Mouse (Mus musculus) forebrain, embryonic 13.5 days (tissue): ENCODE measurements around the gene Lin52. TPM values are rescaled to one million over a fixed set of nuclear protein-coding genes. Genes with fewer than 3 reads are reported as not detected.

Experiments used
- ATAC-seq: fragments of 200-750 bp; cut with Nextera tagmentation; 2 replicates; pipeline ENCODE4 v1.8.0; 2017
- H3K27ac ChIP-seq: fragments of 300-500 bp; sonication (generic); 2 replicates; pipeline ENCODE4 v1.5.1; 2015; ENCODE audit warnings: inconsistent platforms, mild to moderate bottlenecking, moderate library complexity
- H3K27me3 ChIP-seq: fragments of 300-500 bp; sonication (generic); 2 replicates; pipeline ENCODE4 v1.6.1; 2015; ENCODE audit warnings: mild to moderate bottlenecking, inconsistent platforms
- H3K36me3 ChIP-seq: fragments of 300-500 bp; sonication (generic); 2 replicates; pipeline ENCODE4 v1.6.1; 2015; ENCODE audit warnings: mild to moderate bottlenecking, inconsistent platforms; ENCODE audit not compliant: poor library complexity, severe bottlenecking
- H3K4me1 ChIP-seq: fragments of 300-500 bp; sonication (generic); 2 replicates; pipeline ENCODE4 v1.6.1; 2015; ENCODE audit warnings: inconsistent platforms
- H3K4me2 ChIP-seq: fragments of 300-500 bp; sonication (generic); 2 replicates; pipeline ENCODE4 v1.6.1; 2015; ENCODE audit warnings: inconsistent platforms, mild to moderate bottlenecking, moderate library complexity
- H3K4me3 ChIP-seq: fragments of 300-500 bp; sonication (generic); 2 replicates; pipeline ENCODE4 v1.5.1; 2015; ENCODE audit warnings: mild to moderate bottlenecking, inconsistent platforms
- H3K9ac ChIP-seq: fragments of 300-500 bp; sonication (generic); 2 replicates; pipeline ENCODE4 v1.6.1; 2015; ENCODE audit warnings: mild to moderate bottlenecking, inconsistent platforms
- H3K9me3 ChIP-seq: fragments of 300-500 bp; sonication (generic); replicated peaks from 2 replicates; pipeline ENCODE4 v1.6.1; 2016; ENCODE audit warnings: inconsistent platforms
- WGBS: fragments of 180-500 bp; shearing (Covaris S2); methylation state at CpG from one replicate; pipeline ENCODE4 v1.1.7; 2015; 5-methylcytosine and 5-hydroxymethylcytosine counted together
- polyA plus RNA-seq: library from polyadenylated mRNA; unstranded; fragments of >200 nt; fragmentation: Nextera tagmentation; extraction: Ambion mirVana; gene quantifications from 2 replicates; pipeline ENCODE4 v1.2.1, GENCODE M21; 2015

Lin52 gene
- polyA plus RNA-seq, 1 experiment from 2014 or later: 42.5 TPM

DNA sequence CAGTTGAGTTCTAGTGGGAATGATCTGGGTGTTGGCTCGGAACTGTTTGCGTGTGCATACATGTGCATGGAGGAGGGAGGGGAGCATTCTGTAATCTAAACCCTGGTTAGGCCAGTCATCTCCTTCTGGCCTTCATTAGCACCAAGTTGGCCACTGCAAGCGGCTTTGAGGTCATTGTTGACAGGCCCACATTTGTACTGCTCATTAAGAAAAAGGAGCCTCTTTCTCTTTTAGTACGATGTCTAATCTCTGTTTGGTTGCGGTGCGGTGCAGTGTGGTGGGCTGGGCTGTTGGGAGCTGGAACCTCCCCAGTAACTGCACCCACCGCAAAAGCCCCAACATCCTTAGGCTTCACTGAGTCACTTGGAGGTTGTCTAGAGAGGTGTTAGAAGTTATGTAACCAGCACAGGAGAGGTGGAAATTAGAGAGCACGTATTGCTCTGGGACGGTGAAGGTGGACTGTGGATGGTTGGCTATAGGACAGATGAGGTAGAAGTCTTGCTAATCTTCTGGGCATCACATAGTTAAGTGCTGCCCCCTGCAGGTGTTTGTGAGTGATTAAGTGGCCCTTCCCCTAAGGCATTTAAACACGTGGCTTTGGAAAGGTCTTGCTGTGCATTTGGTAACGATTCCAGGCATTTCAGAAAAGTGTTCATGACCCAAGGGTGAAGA, 126.7 kb downstream of the Lin52 start:
- 64% methylated on average over 11 of the region's 11 CpGs for WGBS
- Histone ChIP-seq H3K9me3 (0 out of 2 replicates have a peak, but pooled peaks cover 3% of the 10 kb centered on the region), H3K4me2 (no peak overlapping the region), H3K4me1 (peaks cover 8% of the 10 kb centered on the region; the same call in 1 of the 2 replicates), H3K27me3 (peaks cover 38% of the 10 kb centered on the region), H3K9ac (no peak overlapping the region), H3K4me3 (no peak overlapping the region), H3K36me3 (no peaks in the 10 kb centered on the region), H3K27ac (no peak overlapping the region)
- no peak for ATAC-seq

DNA sequence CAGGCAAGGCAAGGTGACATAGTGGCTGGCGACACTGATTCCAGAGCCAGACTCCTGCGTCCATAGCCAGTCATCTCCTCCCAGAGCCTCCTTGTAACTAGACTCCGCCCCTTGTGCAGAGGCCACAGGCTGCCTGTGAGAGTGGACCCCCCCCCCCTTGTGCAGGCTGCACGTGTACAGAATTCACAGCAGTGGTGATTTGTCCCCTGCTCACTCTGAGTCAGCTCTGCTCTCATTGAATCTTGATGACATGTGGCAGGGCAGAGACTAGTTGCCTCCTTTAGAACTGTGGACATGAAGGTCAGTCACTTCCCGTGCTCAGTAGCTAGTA, 127.2 kb downstream of the Lin52 start:
- H3K4me1 ChIP-seq: peaks cover 8% of the 10 kb centered on the region; the same call in 1 of the 2 replicates
- 31% methylated on average over 5 of the region's 5 CpGs for WGBS
- no peak overlapping the region for H3K9ac ChIP-seq
- H3K9me3 ChIP-seq: peaks cover 3% of the 10 kb centered on the region; the same call in 1 of the 2 replicates
- H3K4me3 ChIP-seq: no peak overlapping the region
- no peaks in the 10 kb centered on the region for H3K36me3 ChIP-seq
- H3K27ac ChIP-seq: no peak overlapping the region
- H3K27me3 ChIP-seq: peaks cover 33% of the 10 kb centered on the region
- H3K4me2 ChIP-seq: no peak overlapping the region
- ATAC-seq: no peak

DNA sequence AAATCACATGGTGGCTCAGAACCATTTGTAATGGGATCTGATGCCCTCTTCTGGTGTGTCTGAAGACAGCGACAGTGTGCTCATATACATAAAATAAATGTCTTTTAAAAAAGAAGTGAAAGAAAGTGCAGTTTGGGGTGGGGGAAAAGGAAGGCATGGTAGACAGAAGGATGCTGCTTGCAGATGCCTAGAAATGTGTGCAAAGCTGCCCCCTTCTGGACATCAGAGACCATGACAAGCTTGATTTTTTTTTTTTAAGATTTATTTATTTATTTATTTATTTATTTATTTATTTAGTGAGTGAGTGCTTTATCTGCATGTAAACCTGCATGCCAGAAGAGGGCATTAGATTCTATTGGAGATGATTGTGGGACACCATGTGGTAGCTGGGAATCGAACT, 130.1 kb downstream of the Lin52 start:
- H3K9me3 ChIP-seq: peaks cover 3% of the 10 kb centered on the region; the same call in 1 of the 2 replicates
- no peaks in the 10 kb centered on the region for H3K36me3 ChIP-seq
- peaks cover 8% of the 10 kb centered on the region; the same call in 1 of the 2 replicates for H3K4me1 ChIP-seq
- H3K27me3 ChIP-seq: peaks cover 17% of the 10 kb centered on the region
- no peak overlapping the region for H3K27ac ChIP-seq
- H3K4me2 ChIP-seq: no peak overlapping the region
- no peak overlapping the region for H3K4me3 ChIP-seq
- ATAC-seq: no peak
- 93% methylated on average over 2 of the region's 2 CpGs for WGBS
- no peak overlapping the region for H3K9ac ChIP-seq

DNA sequence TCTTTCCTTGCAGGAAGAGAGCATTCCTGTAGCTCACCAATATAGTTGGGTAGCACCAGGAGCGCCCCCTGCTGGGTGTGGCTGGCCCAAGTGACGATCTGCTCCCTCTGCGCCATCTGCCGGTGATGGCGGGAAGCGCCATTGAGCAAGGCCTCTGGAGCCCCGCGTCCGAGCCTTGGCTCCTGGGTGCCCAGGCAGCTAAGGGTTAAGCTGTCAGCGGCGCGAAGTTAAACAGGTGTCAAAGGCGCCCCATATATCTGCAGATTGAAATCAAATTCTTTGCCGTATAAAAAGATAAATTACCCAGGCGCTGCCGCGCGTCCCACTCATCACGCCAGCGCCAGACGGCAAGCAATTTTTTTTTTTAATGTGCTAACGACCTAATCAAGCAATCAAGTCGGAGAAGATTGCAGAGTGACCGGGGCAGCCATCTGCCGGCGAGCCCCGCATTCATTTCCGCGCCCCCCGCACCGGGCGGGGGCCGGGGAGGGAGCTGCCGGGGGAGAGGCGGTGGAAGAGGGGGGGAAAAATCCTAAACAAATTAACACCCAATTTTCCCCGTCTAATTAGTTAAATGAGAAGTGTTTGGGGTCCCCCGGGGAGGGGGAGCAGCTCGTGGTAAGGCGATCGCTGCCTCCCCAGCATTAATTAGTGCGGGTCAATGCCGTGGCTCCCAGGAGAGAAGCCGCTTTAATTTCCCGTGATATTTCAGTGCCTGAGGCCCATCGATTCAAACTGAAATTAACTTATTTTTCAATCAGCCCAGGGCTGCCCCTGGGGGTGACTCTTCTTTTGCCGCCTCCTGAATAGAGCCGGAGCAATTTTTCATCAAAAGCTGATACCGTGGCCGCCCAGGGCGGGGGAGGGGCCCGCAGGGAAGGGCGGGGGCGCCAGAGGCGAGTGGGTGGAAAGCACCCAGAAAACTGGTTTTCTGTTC, 138.9 kb downstream of the Lin52 start:
- H3K4me1 ChIP-seq: peaks cover 13% of the 10 kb centered on the region
- peak; percentile 86 for ATAC-seq
- H3K4me2 ChIP-seq: peak overlapping the region; percentile 76
- peak overlapping the region; percentile 45 for H3K4me3 ChIP-seq
- no peaks in the 10 kb centered on the region for H3K9me3 ChIP-seq
- peak overlapping the region; percentile 72 for H3K27ac ChIP-seq
- WGBS: under 1% methylated on average over 52 of the region's 54 CpGs
- H3K36me3 ChIP-seq: no peaks in the 10 kb centered on the region
- peaks cover 9% of the 10 kb centered on the region for H3K27me3 ChIP-seq
- H3K9ac ChIP-seq: peak overlapping the region; percentile 61

Other genes starting within 250 kb of the Lin52 start
- gene Elmsan1, start 232.5 kb upstream of the Lin52 start, polyA plus RNA-seq: 5.0 and 5.6 TPM in 2 replicates
- gene Ptgr2, start 166.2 kb upstream of the Lin52 start, polyA plus RNA-seq: 13.3 and 16.7 TPM in 2 replicates
- gene Zfp410, start 134.6 kb upstream of the Lin52 start, polyA plus RNA-seq: 109 and 120 TPM in 2 replicates
- gene Coq6, start 89.8 kb upstream of the Lin52 start, polyA plus RNA-seq: 45.8 and 47.2 TPM in 2 replicates
- gene Fam161b, start 89.6 kb upstream of the Lin52 start, polyA plus RNA-seq: 12.3 and 12.7 TPM in 2 replicates
- gene Entpd5, start 42.4 kb upstream of the Lin52 start, polyA plus RNA-seq: 8.8 and 9.9 TPM in 2 replicates
- gene Bbof1, start 42.4 kb upstream of the Lin52 start, polyA plus RNA-seq: 2.4 and 2.6 TPM in 2 replicates
- gene Rnf113a2, start 34.2 kb upstream of the Lin52 start, polyA plus RNA-seq: 29.3 and 29.9 TPM in 2 replicates
- 26.2 and 26.9 TPM in 2 replicates for gene Aldh6a1, start 418 bp upstream of the Lin52 start, polyA plus RNA-seq
- gene Vsx2, start 118.3 kb downstream of the Lin52 start, polyA plus RNA-seq: not detected in 2 replicates
- 13.9 and 14.7 TPM in 2 replicates for gene Abcd4, start 166.0 kb downstream of the Lin52 start, polyA plus RNA-seq
- not detected in 2 replicates for gene Vrtn, start 189.6 kb downstream of the Lin52 start, polyA plus RNA-seq
- 0.72 and 1.4 TPM in 2 replicates for gene Syndig1l, start 247.4 kb downstream of the Lin52 start, polyA plus RNA-seq